Mouse (Mus musculus) E14TG2a.4 (cell line): ENCODE data around the gene Hoxd13.

ENCODE experiments used
- CTCF ChIP-seq: conservative IDR thresholded peaks from 2 replicates; pipeline ENCODE4 v1.5.1; 2014; ENCODE audit warnings: low read length
- NANOG ChIP-seq: IDR thresholded peaks from 2 replicates; pipeline ENCODE4 v1.6.1; 2014; ENCODE audit warnings: borderline replicate concordance, low read length, mixed read lengths
- POU5F1 ChIP-seq: IDR thresholded peaks from 2 replicates; pipeline ENCODE4 v1.6.1; 2014; ENCODE audit warnings: low read length, borderline replicate concordance

- TF ChIP-seq CTCF: no peak
- TF ChIP-seq NANOG: no peak
- no peak for TF ChIP-seq POU5F1
Observed at GRCm38 (mm10) chr2:74700546-74701112, 32.5 kb downstream of the Hoxd13 start.
